Mouse (Mus musculus) thymus, postnatal 14 days (tissue): Measurements from ENCODE around the gene 4930578G10Rik.
"Not testable (repeated sequence)": the region's sequence is repeated elsewhere in the genome, so short reads cannot be mapped to it uniquely, and the experiment has no call there.

Source experiments
- DNase-seq: peaks from one replicate; pipeline ENCODE4 v3.0.0; 2021

The 4930578G10Rik gene

GRCm38 (mm10) chr4:42735245-42735644, at the start of gene 4930578G10Rik:
Gene 4930578G10Rik, plus strand, starts transcription at chr4:42735545.
- DNase-seq, result not testable (repeated sequence)

DNA sequence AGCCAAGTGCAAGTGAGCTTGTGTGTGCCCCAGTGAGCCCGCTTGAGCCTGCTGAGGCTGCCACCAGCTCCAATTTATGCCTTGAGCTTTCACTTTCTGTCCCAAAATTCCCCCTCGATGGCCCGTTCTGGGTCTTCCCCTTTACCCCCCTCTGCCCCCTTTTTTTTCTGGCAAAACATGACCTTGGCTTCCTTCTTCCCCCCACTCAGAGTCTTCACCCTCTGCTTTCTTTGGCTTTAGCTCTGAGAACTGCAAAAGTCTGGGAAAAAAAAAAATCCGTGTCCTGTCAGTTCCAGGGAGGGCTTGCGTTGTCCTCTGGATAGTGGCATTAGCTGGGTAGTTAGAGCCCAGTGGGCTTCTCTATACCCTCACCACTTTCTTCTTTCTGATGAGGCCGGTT, 21.1 kb downstream of the 4930578G10Rik start, which contains the start of gene Ccl19:
TSS of gene Ccl19 (minus strand) at position 101 of the 400 bp plus-strand sequence.
- DNase-seq, result not testable (repeated sequence)

GRCm38 (mm10) chr4:42773893-42774292, 38.5 kb downstream of the 4930578G10Rik start, which contains the start of gene Ccl21a:
Gene Ccl21a, minus strand, starts transcription at chr4:42773993.
- not testable (repeated sequence) for DNase-seq

- DNase-seq, result not testable (repeated sequence)
These were observed 118.4 kb downstream of the 4930578G10Rik start, which contains the start of gene Fam205a1 for GRCm38 (mm10) chr4:42853788-42854187. Gene Fam205a1, minus strand, starts transcription at chr4:42853888.

DNA sequence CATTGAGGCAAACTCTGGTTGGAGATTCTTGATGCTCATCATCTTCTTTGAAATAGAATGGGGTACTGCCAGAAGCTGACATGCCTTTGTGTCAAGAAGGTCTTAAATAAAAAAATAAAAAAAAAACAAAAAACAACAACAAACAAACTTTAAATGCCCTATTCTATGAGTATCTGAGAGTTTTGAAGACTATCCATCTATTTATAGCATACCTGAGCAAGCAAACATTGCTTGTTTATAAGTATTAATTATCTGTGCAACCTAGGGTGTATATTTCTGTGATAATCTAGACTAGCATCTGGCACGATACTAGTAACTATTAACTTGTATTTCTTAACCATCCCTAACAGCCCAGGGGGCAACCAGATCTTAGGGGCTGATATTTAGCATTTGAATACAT, 121.3 kb downstream of the 4930578G10Rik start, which contains the start of gene Gm12394:
TSS of gene Gm12394 (minus strand) at position 101 of the 400 bp plus-strand sequence.
- not testable (repeated sequence) for DNase-seq

- not testable (repeated sequence) for DNase-seq
These were observed 125.1 kb downstream of the 4930578G10Rik start for GRCm38 (mm10) chr4:42860483-42860882.

GRCm38 (mm10) chr4:42863487-42863886, 128.1 kb downstream of the 4930578G10Rik start:
- not testable (repeated sequence) for DNase-seq

DNA sequence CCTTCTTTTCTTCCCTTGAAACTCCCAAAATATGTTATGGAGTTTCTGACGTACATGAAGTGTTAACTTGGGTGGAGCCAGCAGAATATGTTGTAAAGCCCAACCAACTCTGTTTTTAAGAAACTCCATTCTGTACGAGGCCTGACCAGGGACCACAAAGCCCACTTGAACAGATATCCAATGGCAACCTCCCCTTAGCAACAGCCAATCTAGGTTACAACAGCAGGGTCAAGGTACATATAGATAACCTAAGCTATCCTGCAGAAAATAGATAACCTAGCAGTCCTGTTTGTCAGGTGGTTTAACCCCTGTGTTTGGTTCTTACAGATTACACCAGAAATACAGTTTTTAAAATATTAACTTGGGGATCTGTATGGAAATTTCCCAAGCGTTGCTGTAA, 132.0 kb downstream of the 4930578G10Rik start:
- DNase-seq, result no peak

DNA sequence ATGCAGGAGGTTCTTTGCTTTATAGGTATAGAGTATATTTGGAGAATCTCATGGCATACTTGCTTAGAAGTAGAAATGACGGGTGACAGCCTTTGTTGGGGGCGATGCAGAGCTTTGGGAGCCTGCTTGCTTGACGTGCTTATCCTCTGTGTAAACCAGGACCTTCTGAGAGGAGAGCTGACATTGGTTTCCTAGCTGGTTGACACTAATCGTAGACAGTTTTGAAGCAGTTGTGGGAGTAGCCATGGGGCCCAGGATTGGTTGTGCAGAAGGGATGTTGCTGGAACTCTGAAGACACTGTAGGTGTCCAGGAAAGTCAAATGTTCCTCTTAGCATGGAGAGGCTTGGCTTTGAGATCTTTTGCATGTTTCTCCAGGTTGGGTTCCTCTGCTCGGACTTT, 132.8 kb downstream of the 4930578G10Rik start:
- DNase-seq, result no peak

- DNase-seq, result no peak
These were observed 135.4 kb downstream of the 4930578G10Rik start for GRCm38 (mm10) chr4:42870748-42871147.

- no peak for DNase-seq
These were observed 136.8 kb downstream of the 4930578G10Rik start for GRCm38 (mm10) chr4:42872151-42872550.

- no peak for DNase-seq
These were observed 137.5 kb downstream of the 4930578G10Rik start for GRCm38 (mm10) chr4:42872746-42873435.

- DNase-seq, result no peak
These were observed 138.8 kb downstream of the 4930578G10Rik start, which contains the start of gene Fam205c for GRCm38 (mm10) chr4:42874134-42874533. Gene Fam205c, minus strand, starts transcription at chr4:42874234.

DNA sequence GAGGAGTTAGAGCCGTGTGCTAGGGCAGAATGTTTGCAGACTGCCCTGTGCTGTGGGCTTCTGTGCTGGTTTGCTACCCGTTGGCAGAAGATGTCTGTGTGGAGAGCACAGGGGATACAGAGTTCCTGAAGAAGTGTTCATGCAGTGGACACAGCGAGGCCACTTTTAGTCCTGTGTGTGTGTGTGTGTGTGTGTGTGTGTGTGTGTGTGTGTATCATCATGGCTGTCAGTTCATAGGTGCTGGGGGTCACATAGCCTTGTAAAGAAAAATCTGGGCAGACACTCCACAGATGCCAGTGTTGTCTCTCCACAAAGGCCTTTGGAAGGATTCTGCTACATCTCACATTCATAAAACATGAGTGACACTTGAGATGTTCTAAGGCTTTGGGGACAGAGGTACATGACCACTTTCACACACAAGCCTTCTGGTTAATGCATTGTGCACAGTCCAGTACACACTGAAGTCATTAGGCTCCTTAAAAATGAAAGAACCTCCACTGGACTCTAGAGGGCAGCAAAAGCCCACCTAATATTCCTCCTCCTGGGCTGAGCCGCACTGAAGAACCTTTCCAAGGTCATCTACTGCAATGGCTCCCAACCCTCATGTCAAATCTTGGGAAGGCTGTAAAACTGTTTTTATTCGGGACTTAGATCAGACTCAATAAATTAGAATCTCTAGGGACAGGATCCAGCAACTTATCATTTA, 141.4 kb downstream of the 4930578G10Rik start:
- peak; percentile 37 for DNase-seq

DNA sequence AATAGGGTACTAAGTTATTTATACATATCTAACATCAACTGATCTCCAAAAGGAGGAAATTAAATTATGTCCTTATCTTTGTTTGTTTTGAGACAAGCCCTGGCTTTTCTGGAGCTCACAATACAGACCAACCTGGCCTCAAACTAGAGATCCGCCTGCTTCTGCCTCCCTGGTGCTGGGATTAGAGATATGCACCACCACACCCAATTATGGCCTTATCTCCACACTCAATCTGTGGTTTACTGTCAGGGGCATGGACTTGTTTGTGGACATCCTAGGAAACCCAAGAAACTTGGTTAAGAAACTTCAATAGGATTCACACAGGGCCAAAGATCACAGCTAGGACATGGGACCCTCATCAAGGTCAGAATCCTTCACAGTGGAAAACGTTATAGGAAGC, 142.3 kb downstream of the 4930578G10Rik start:
- no peak for DNase-seq

GRCm38 (mm10) chr4:42879829-42880676, 144.7 kb downstream of the 4930578G10Rik start:
- no peak for DNase-seq

DNA sequence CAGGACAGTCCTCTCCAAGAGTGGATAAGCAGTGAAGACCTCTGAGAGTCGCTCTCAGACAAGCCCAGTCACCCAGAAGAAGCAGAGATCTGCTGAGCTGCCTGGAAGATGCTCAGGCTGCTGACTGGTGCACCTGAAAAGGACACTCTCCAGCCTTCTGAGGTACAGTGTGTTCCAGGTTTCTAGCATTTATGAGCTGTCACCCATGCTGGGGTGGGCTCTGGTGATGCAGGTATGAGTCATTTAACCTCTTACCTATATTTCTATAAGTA, 145.3 kb downstream of the 4930578G10Rik start:
- no peak for DNase-seq

DNA sequence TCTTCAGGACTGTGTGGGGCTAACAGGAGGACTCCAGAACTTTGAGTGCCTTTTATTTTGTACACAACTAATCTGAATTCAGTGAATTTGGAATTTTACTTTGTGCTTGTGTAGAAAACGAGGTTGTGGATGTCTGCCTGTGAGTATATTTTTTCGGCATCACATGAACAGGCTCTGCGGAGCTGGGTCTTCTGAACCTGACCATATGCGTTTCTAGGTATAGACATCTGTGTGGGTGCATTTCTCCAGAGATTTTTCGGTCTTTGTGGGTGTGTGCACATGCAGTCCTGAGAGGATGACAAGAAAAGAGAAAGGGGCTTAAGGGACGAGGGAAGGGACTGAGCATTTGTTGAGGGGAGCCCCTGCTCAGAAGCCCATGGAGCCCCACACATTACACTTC, 151.6 kb downstream of the 4930578G10Rik start:
- no peak for DNase-seq

GRCm38 (mm10) chr4:42888806-42889205, 153.5 kb downstream of the 4930578G10Rik start:
- no peak for DNase-seq

- DNase-seq, result no peak
These were observed 155.8 kb downstream of the 4930578G10Rik start for GRCm38 (mm10) chr4:42891176-42891575.

GRCm38 (mm10) chr4:42895118-42895517, 159.8 kb downstream of the 4930578G10Rik start:
- DNase-seq, result no peak
